Comparison of ENCODE assay signal across 38 mouse cellular contexts in the genomic region with DNA sequence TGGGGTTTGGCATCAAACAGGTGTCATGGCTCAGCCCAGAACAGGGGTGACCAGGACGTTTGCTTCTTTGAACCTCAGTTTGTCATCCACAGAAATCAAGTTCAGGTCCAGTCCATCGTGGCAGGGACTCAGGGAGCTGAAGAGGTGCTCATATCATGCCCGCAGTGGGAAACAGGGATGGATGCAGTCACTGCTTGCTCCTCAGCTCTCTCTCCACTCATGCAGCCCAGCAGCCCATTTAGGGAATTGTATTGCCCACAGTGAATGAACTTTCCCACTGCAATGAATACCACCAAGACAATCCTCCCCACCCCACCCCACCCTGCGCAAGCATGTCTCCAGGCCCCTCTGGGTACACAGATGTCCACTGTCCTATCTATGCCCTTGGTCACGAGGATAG. TPM values are rescaled to one million over a fixed set of nuclear protein-coding genes. Genes with fewer than 3 reads are reported as not detected.
"Had no signal": no experiment of that assay in that cellular context is flagged by ENCODE, and none has a peak within 500 bp of the region (broad histone marks: within the 10 kb centered on the region; RNA-seq: fewer than 3 reads in every experiment).

No protein-coding gene starts in this region.

- H3K4me2 ChIP-seq: heart, embryonic 11.5 days; heart, embryonic 12.5 days; heart, embryonic 13.5 days; heart, embryonic 15.5 days; hindbrain, embryonic 12.5 days; hindbrain, embryonic 13.5 days; hindbrain, embryonic 14.5 days; hindbrain, embryonic 15.5 days; intestine, embryonic 15.5 days; kidney, embryonic 15.5 days had no signal

- H3K36me3 ChIP-seq: intestine, embryonic 15.5 days had no signal

- H3K4me3 ChIP-seq: heart, embryonic 10.5 days; heart, embryonic 12.5 days; heart, embryonic 13.5 days; heart, embryonic 15.5 days; hindbrain, embryonic 10.5 days; hindbrain, embryonic 12.5 days; hindbrain, embryonic 13.5 days; hindbrain, embryonic 15.5 days; intestine, embryonic 15.5 days; kidney, embryonic 15.5 days; layer of hippocampus, adult 2 months had no signal

- H3K27ac ChIP-seq: heart, embryonic 10.5 days; heart, embryonic 13.5 days; heart, embryonic 15.5 days; hindbrain, embryonic 10.5 days; hindbrain, embryonic 12.5 days; hindbrain, embryonic 13.5 days; hindbrain, embryonic 14.5 days; hindbrain, embryonic 15.5 days; hindbrain, postnatal 0 days; intestine, embryonic 15.5 days; kidney, embryonic 15.5 days; kidney, postnatal 0 days; layer of hippocampus, adult 2 months had no signal

- ATAC-seq: hindbrain, embryonic 16.5 days; hindbrain, postnatal 0 days; inflammation-experienced regulatory T-cells, adult 6 months; intestine, embryonic 15.5 days; intestine, embryonic 16.5 days; intestine, postnatal 0 days had no signal

- H3K27me3 ChIP-seq: hindbrain, embryonic 12.5 days; hindbrain, embryonic 13.5 days; hindbrain, embryonic 15.5 days; intestine, embryonic 15.5 days; kidney, embryonic 15.5 days had no signal

- H3K9me3 ChIP-seq: heart, embryonic 10.5 days; heart, embryonic 12.5 days; heart, embryonic 13.5 days; heart, embryonic 15.5 days; hindbrain, embryonic 10.5 days; hindbrain, embryonic 12.5 days; hindbrain, embryonic 13.5 days; hindbrain, embryonic 15.5 days; intestine, embryonic 15.5 days; kidney, embryonic 15.5 days had no signal

- H3K9ac ChIP-seq: heart, embryonic 12.5 days; heart, embryonic 13.5 days; heart, embryonic 15.5 days; hindbrain, embryonic 12.5 days; hindbrain, embryonic 13.5 days; hindbrain, embryonic 14.5 days; hindbrain, embryonic 15.5 days; intestine, embryonic 15.5 days; kidney, embryonic 15.5 days had no signal

- DNase-seq: heart, postnatal 14 days; heart, postnatal 36 days; heart, postnatal 4 days; kidney, adult 11 months; kidney, adult 18-20 months; kidney, adult 8-10 months; kidney, adult 9 months; kidney, postnatal 10 days; kidney, postnatal 14 days; kidney, postnatal 25 days; kidney, postnatal 36 days; kidney, postnatal 4 days had no signal

- H3K4me1 ChIP-seq: hindbrain, embryonic 12.5 days; hindbrain, embryonic 13.5 days; hindbrain, embryonic 15.5 days had no signal

RNA-seq across cellular contexts. Expression of gene Ldlrad1, which starts 3.0 kb away (rescaled TPM):
- polyA plus RNA-seq: heart, embryonic 10.5 days; heart, embryonic 11.5 days; heart, embryonic 12.5 days; heart, embryonic 13.5 days; heart, embryonic 14.5 days; heart, embryonic 15.5 days; heart, embryonic 16.5 days; heart, postnatal 0 days; hindbrain, embryonic 10.5 days; hindbrain, embryonic 11.5 days; hindbrain, embryonic 12.5 days; hindbrain, embryonic 13.5 days; hindbrain, embryonic 14.5 days; hindbrain, embryonic 15.5 days; hindbrain, embryonic 16.5 days; hindbrain, postnatal 0 days; intestine, embryonic 14.5 days; intestine, embryonic 15.5 days; intestine, embryonic 16.5 days; intestine, postnatal 0 days; kidney, embryonic 14.5 days; kidney, embryonic 15.5 days; kidney, embryonic 16.5 days; kidney, postnatal 0 days had no signal
